Mouse (Mus musculus) C2C12 (cell line): ENCODE results near the gene RPS10-NUDT3.

Source experiments
- CEBPB ChIP-seq: IDR thresholded peaks from one replicate; pipeline ENCODE4 v1.6.1; 2011; ENCODE audit warnings: low read depth, mild to moderate bottlenecking, control low read depth, moderate library complexity
- CTCF ChIP-seq: IDR thresholded peaks from one replicate; pipeline ENCODE4 v1.5.1; 2011; ENCODE audit not compliant: control insufficient read depth, insufficient read depth, insufficient read length
- FOSL1 ChIP-seq: IDR thresholded peaks from one replicate; pipeline ENCODE4 v1.8.0; 2011; ENCODE audit warnings: mild to moderate bottlenecking, low read length; ENCODE audit not compliant: poor library complexity, insufficient read depth, severe bottlenecking
- MAX ChIP-seq: IDR thresholded peaks from one replicate; pipeline ENCODE4 v1.6.1; 2011; ENCODE audit warnings: mild to moderate bottlenecking, control low read depth
- MYOG ChIP-seq: IDR thresholded peaks from one replicate; pipeline ENCODE4 v1.6.1; 2011; ENCODE audit not compliant: control insufficient read depth, insufficient read length; ENCODE audit errors: extremely low read depth
- USF1 ChIP-seq: IDR thresholded peaks from one replicate; pipeline ENCODE4 v1.6.1; 2011; ENCODE audit warnings: low read depth, mild to moderate bottlenecking, control low read depth, moderate library complexity

DNA sequence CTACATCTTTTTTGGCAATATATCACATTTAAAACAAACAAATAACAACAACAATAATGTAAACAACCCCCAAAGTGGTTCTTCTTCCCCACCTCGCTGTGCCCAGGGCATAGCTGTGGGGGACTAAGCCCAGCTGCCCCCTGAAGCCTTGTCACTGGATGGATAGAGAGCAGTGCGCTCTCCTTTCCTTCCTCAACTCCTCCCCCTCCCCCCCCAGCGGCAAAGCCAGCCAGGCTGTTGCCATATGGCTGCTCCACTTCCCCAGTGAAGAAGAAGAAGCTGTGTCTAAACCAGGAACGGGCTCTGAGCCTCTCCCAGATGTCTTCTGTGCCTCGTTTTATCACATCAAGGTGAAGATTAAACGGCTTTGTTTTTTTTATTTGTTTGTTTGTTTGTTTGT lies 8.1 kb upstream of the RPS10-NUDT3 start:
- TF ChIP-seq CTCF, result no peak
- TF ChIP-seq USF1, result no peak
- no peak for TF ChIP-seq MAX
- no peak for TF ChIP-seq MYOG
- TF ChIP-seq FOSL1, result no peak
- TF ChIP-seq CEBPB, result no peak
